19 mouse cellular contexts compared by ENCODE assay signal in genomic region chr12:81596547-81597262, GRCm38 (mm10). TPM values are rescaled to one million over a fixed set of nuclear protein-coding genes. Genes with fewer than 3 reads are reported as not detected.
DNase-seq lines count a peak whose midpoint lies in the region; ATAC-seq and TF ChIP-seq lines count a peak whose summit lies in the region.
"Had no signal": no experiment of that assay in that cellular context is flagged by ENCODE, and none has a peak within 500 bp of the region (broad histone marks: within the 10 kb centered on the region; RNA-seq: fewer than 3 reads in every experiment).

No protein-coding gene starts in this region.

- H3K4me2 ChIP-seq in stomach, embryonic 16.5 days (ENCODE audit: low read depth, low read length), result no peak overlapping the region
- H3K4me2 ChIP-seq in stomach, postnatal 0 days (replicated peaks; ENCODE audit: low read depth), result no peak overlapping the region
- H3K4me2 ChIP-seq in liver, embryonic 14.5 days (ENCODE audit: low read depth), result peak overlapping the region; percentile 39
- no peak overlapping the region for H3K4me2 ChIP-seq in forebrain, embryonic 15.5 days (replicated peaks)
- H3K4me2 ChIP-seq: heart, embryonic 12.5 days; hindbrain, embryonic 15.5 days; limb, embryonic 13.5 days; midbrain, embryonic 12.5 days; neural tube, embryonic 12.5 days had no signal

- 0 out of 2 replicates have a peak overlapping the region, but pooled peaks have one; percentile 35 for H3K9ac ChIP-seq in stomach, embryonic 16.5 days (ENCODE audit: low read length)
- H3K9ac ChIP-seq in stomach, postnatal 0 days (ENCODE audit: low read length), result no peak overlapping the region
- peak overlapping the region; percentile 19 for H3K9ac ChIP-seq in liver, embryonic 14.5 days (replicated peaks)
- H3K9ac ChIP-seq in forebrain, embryonic 15.5 days (replicated peaks), result no peak overlapping the region
- H3K9ac ChIP-seq: heart, embryonic 12.5 days; hindbrain, embryonic 15.5 days; limb, embryonic 13.5 days; midbrain, embryonic 12.5 days; neural tube, embryonic 12.5 days had no signal

- ATAC-seq in stomach, embryonic 16.5 days (ENCODE audit: insufficient read depth, low FRiP score), result no peak
- no peak for ATAC-seq in stomach, postnatal 0 days (ENCODE audit: low FRiP score, low TSS enrichment)
- peak; percentile 44 for ATAC-seq in liver, embryonic 14.5 days (ENCODE audit: insufficient read depth)
- ATAC-seq in forebrain, embryonic 15.5 days (replicated peaks), result no peak
- ATAC-seq: forebrain, embryonic 16.5 days had no signal

- no peaks in the 10 kb centered on the region for H3K36me3 ChIP-seq in stomach, embryonic 16.5 days (ENCODE audit: control insufficient read depth, insufficient read depth, low read length)
- no peaks in the 10 kb centered on the region for H3K36me3 ChIP-seq in stomach, postnatal 0 days (ENCODE audit: control insufficient read depth, insufficient read depth, low read length)
- no peaks in the 10 kb centered on the region for H3K36me3 ChIP-seq in erythroblast, embryonic 14.5 days (ENCODE audit: control insufficient read depth)
- no peaks in the 10 kb centered on the region for H3K36me3 ChIP-seq in liver, embryonic 14.5 days (replicated peaks; ENCODE audit: control insufficient read depth, insufficient read depth, low read depth)
- H3K36me3 ChIP-seq in forebrain, embryonic 15.5 days, result no peaks in the 10 kb centered on the region
- H3K36me3 ChIP-seq: heart, embryonic 12.5 days; hindbrain, embryonic 15.5 days; limb, embryonic 13.5 days; midbrain, embryonic 12.5 days; neural tube, embryonic 12.5 days had no signal

- H3K4me3 ChIP-seq in stomach, embryonic 16.5 days (replicated peaks; ENCODE audit: low read length), result no peak overlapping the region
- no peak overlapping the region for H3K4me3 ChIP-seq in stomach, postnatal 0 days (ENCODE audit: low read depth, low read length)
- peak overlapping the region; percentile 32 for H3K4me3 ChIP-seq in erythroblast, embryonic 14.5 days (replicated peaks)
- H3K4me3 ChIP-seq in liver, embryonic 14.5 days (ENCODE audit: insufficient read depth in 1 of 2, low read depth in 2 of 2, low read length in 2 of 2), result no peak overlapping the region
- no peak overlapping the region for H3K4me3 ChIP-seq in forebrain, embryonic 15.5 days
- H3K4me3 ChIP-seq: heart, embryonic 12.5 days; hindbrain, embryonic 15.5 days; limb, embryonic 13.5 days; midbrain, embryonic 12.5 days; neural tube, embryonic 12.5 days had no signal

- H3K27ac ChIP-seq in stomach, embryonic 16.5 days (ENCODE audit: low read length), result no peak overlapping the region
- no peak overlapping the region for H3K27ac ChIP-seq in stomach, postnatal 0 days (replicated peaks)
- peak overlapping the region; percentile 72 for H3K27ac ChIP-seq in liver, embryonic 14.5 days
- no peak overlapping the region for H3K27ac ChIP-seq in forebrain, embryonic 15.5 days (replicated peaks)
- H3K27ac ChIP-seq: hindbrain, embryonic 15.5 days; limb, embryonic 13.5 days; macrophage; midbrain, embryonic 12.5 days; neural tube, embryonic 12.5 days had no signal

- H3K4me1 ChIP-seq in stomach, embryonic 16.5 days (ENCODE audit: control insufficient read depth, insufficient read depth, low read length), result 0 out of 2 replicates have a peak, but pooled peaks cover 5% of the 10 kb centered on the region
- H3K4me1 ChIP-seq in stomach, postnatal 0 days (replicated peaks; ENCODE audit: control insufficient read depth, insufficient read depth), result peaks cover 4% of the 10 kb centered on the region; the same call in 1 of the 2 replicates
- H3K4me1 ChIP-seq in erythroblast, embryonic 14.5 days (ENCODE audit: control insufficient read depth), result peaks cover 29% of the 10 kb centered on the region
- peaks cover 17 to 23% of the 10 kb centered on the region in 2 experiments for H3K4me1 ChIP-seq in liver, embryonic 14.5 days (replicated peaks; ENCODE audit: control insufficient read depth in 2 of 2, insufficient read depth in 2 of 2, low read length in 1 of 2)
- H3K4me1 ChIP-seq in forebrain, embryonic 15.5 days, result peaks cover 12% of the 10 kb centered on the region
- H3K4me1 ChIP-seq: heart, embryonic 12.5 days had no signal

- H3K27me3 ChIP-seq in stomach, embryonic 16.5 days (ENCODE audit: control insufficient read depth, insufficient read depth, low read length), result no peaks in the 10 kb centered on the region
- H3K27me3 ChIP-seq in stomach, postnatal 0 days (ENCODE audit: control insufficient read depth, insufficient read depth, low read length), result no peaks in the 10 kb centered on the region
- peaks cover 7% of the 10 kb centered on the region for H3K27me3 ChIP-seq in erythroblast, embryonic 14.5 days (ENCODE audit: control insufficient read depth)
- no peaks in the 10 kb centered on the region for H3K27me3 ChIP-seq in liver, embryonic 14.5 days (ENCODE audit: control insufficient read depth, insufficient read depth, low read length)
- no peaks in the 10 kb centered on the region; the same call in 1 of the 2 replicates for H3K27me3 ChIP-seq in forebrain, embryonic 15.5 days
- H3K27me3 ChIP-seq: neural tube, embryonic 12.5 days had no signal

- no peak for DNase-seq in stomach, postnatal 0 days (ENCODE audit: low spot score)
- peak in 2 of 3 experiments; percentile 32 to 33 for DNase-seq in liver, embryonic 14.5 days (ENCODE audit: low read depth in 3 of 3, low spot score in 3 of 3)
- no peak for DNase-seq in right cerebral cortex, postnatal 10 days (ENCODE audit: low spot score in 2 of 2)
- no peak for DNase-seq in kidney, postnatal 10 days
- DNase-seq: cerebellum, adult 8-10 months; gastrocnemius, postnatal 25 days; kidney, adult 11 months; right cerebral cortex, adult 18-20 months; thymus, adult 2 months had no signal

- no peak for TF ChIP-seq CTCF in stomach, postnatal 0 days (IDR thresholded peaks at IDR 0.05; ENCODE audit: low read depth)
- TF ChIP-seq CTCF in liver, embryonic 14.5 days (IDR thresholded peaks at IDR 0.05; ENCODE audit: low read depth), result no peak

- no peak for TF ChIP-seq EP300 in stomach, postnatal 0 days (optimal IDR thresholded peaks at IDR 0.05)
- no peak; the same call in 1 of the 2 replicates for TF ChIP-seq EP300 in liver, embryonic 14.5 days (IDR thresholded peaks at IDR 0.05; ENCODE audit: low read depth)

- no peaks in the 10 kb centered on the region for H3K9me3 ChIP-seq in stomach, embryonic 16.5 days (replicated peaks; ENCODE audit: control insufficient read depth, low read length)
- H3K9me3 ChIP-seq in stomach, postnatal 0 days (ENCODE audit: control insufficient read depth, low read length), result no peaks in the 10 kb centered on the region
- no peaks in the 10 kb centered on the region for H3K9me3 ChIP-seq in erythroblast, embryonic 14.5 days (ENCODE audit: control insufficient read depth, low read length)
- H3K9me3 ChIP-seq in liver, embryonic 14.5 days (ENCODE audit: control insufficient read depth, low read length), result no peaks in the 10 kb centered on the region
- H3K9me3 ChIP-seq in forebrain, embryonic 15.5 days, result no peaks in the 10 kb centered on the region
- H3K9me3 ChIP-seq: heart, embryonic 12.5 days; hindbrain, embryonic 15.5 days; limb, embryonic 13.5 days; midbrain, embryonic 12.5 days; neural tube, embryonic 12.5 days had no signal

- WGBS in stomach, embryonic 16.5 days, result 74% methylated on average over 8 of the region's 8 CpGs
- WGBS in stomach, postnatal 0 days, result 69% methylated on average over 8 of the region's 8 CpGs
- 24% methylated on average over 8 of the region's 8 CpGs for WGBS in liver, embryonic 14.5 days (ENCODE audit: insufficient replicate concordance)
- 75% methylated on average over 8 of the region's 8 CpGs for WGBS in forebrain, embryonic 15.5 days

RNA-seq across cellular contexts. Expression of gene Med6, which starts 1.9 kb away (rescaled TPM):
- 55.0 and 55.5 TPM in 2 replicates for polyA plus RNA-seq in stomach, embryonic 16.5 days (2015; fragmentation: Nextera tagmentation; extraction: Ambion mirVana)
- polyA plus RNA-seq in stomach, postnatal 0 days (2015; fragmentation: Nextera tagmentation; extraction: Ambion mirVana), result 37.4 and 37.6 TPM in 2 replicates
- 0.29 and 0.91 TPM in 2 replicates for polyA plus RNA-seq in erythroblast, embryonic 14.5 days (2012)
- 14.1 and 27.2 TPM in 2 replicates for polyA plus RNA-seq in liver, embryonic 14.5 days (2012; rRNA removed)
- polyA plus RNA-seq in liver, embryonic 14.5 days (2014; fragmentation: Nextera tagmentation; extraction: Ambion mirVana), result 35.8 and 38.7 TPM in 2 replicates
- polyA plus RNA-seq in forebrain, embryonic 15.5 days (2015; fragmentation: Nextera tagmentation; extraction: Ambion mirVana), result 51.4 and 54.8 TPM in 2 replicates

RNA-seq across cellular contexts. Expression of gene Adam21, which starts 28.4 kb away (rescaled TPM):
- polyA plus RNA-seq in stomach, embryonic 16.5 days (2015; fragmentation: Nextera tagmentation; extraction: Ambion mirVana), result 0.17 and 0.22 TPM in 2 replicates
- 0.06 and 0.07 TPM in 2 replicates for polyA plus RNA-seq in stomach, postnatal 0 days (2015; fragmentation: Nextera tagmentation; extraction: Ambion mirVana)
- polyA plus RNA-seq in erythroblast, embryonic 14.5 days (2012), result not detected in 2 replicates
- polyA plus RNA-seq in liver, embryonic 14.5 days (2012; rRNA removed), result 0.02 TPM in 1 of 2 replicates, not detected in the other
- polyA plus RNA-seq in liver, embryonic 14.5 days (2014; fragmentation: Nextera tagmentation; extraction: Ambion mirVana), result not detected in 2 replicates
- 0.50 and 0.70 TPM in 2 replicates for polyA plus RNA-seq in forebrain, embryonic 15.5 days (2015; fragmentation: Nextera tagmentation; extraction: Ambion mirVana)

RNA-seq across cellular contexts. Expression of gene Ttc9, which starts 34.3 kb away (rescaled TPM):
- polyA plus RNA-seq in stomach, embryonic 16.5 days (2015; fragmentation: Nextera tagmentation; extraction: Ambion mirVana), result 6.8 and 7.6 TPM in 2 replicates
- polyA plus RNA-seq in stomach, postnatal 0 days (2015; fragmentation: Nextera tagmentation; extraction: Ambion mirVana), result 4.4 and 5.5 TPM in 2 replicates
- not detected in 2 replicates for polyA plus RNA-seq in erythroblast, embryonic 14.5 days (2012)
- polyA plus RNA-seq in liver, embryonic 14.5 days (2012; rRNA removed), result 0.02 and 0.03 TPM in 2 replicates
- 0.05 TPM in 1 of 2 replicates, not detected in the other for polyA plus RNA-seq in liver, embryonic 14.5 days (2014; fragmentation: Nextera tagmentation; extraction: Ambion mirVana)
- 17.5 and 18.7 TPM in 2 replicates for polyA plus RNA-seq in forebrain, embryonic 15.5 days (2015; fragmentation: Nextera tagmentation; extraction: Ambion mirVana)
- polyA plus RNA-seq: macrophage had no signal

Comparison
In these comparisons a context has a peak if more than half of its experiments do, and no peak if none do; other contexts are left out.
1. H3K9ac ChIP-seq: peak in stomach, embryonic 16.5 days (single experiment) and liver, embryonic 14.5 days (single experiment); none in stomach, postnatal 0 days (single experiment) and forebrain, embryonic 15.5 days (single experiment).
2. DNase-seq: peak in liver, embryonic 14.5 days (2 of 3); none in stomach, postnatal 0 days (single experiment), right cerebral cortex, postnatal 10 days (0 of 2) and kidney, postnatal 10 days (single experiment).